In genomic region chr7:114362166-114362565, GRCm38 (mm10) we compare ENCODE assay signal across 14 mouse cellular contexts.
"Had no signal": no experiment of that assay in that cellular context is flagged by ENCODE, and none has a peak within 500 bp of the region (broad histone marks: within the 10 kb centered on the region; RNA-seq: fewer than 3 reads in every experiment).

No protein-coding gene starts in this region.

- H3K9me3 ChIP-seq: megakaryocyte, embryonic 14.5 days; midbrain, embryonic 13.5 days; midbrain, embryonic 15.5 days; neural tube, embryonic 12.5 days; stomach, embryonic 15.5 days had no signal

- H3K36me3 ChIP-seq: midbrain, embryonic 13.5 days; midbrain, embryonic 15.5 days; neural tube, embryonic 12.5 days; stomach, embryonic 15.5 days had no signal

- ATAC-seq: midbrain, embryonic 13.5 days; midbrain, embryonic 15.5 days had no signal

- H3K9ac ChIP-seq: lung, embryonic 14.5 days; midbrain, embryonic 13.5 days; midbrain, embryonic 15.5 days; neural tube, embryonic 12.5 days; stomach, embryonic 15.5 days had no signal

- H3K4me3 ChIP-seq: megakaryocyte, embryonic 14.5 days; midbrain, embryonic 13.5 days; midbrain, embryonic 15.5 days; neural tube, embryonic 12.5 days; stomach, embryonic 15.5 days had no signal

- H3K27me3 ChIP-seq: megakaryocyte, embryonic 14.5 days; midbrain, embryonic 13.5 days; midbrain, embryonic 15.5 days; neural tube, embryonic 12.5 days; stomach, embryonic 15.5 days had no signal

- DNase-seq: lung, embryonic 14.5 days; lung, postnatal 10 days; right cerebral cortex, postnatal 14 days; thymus, adult 2 months; thymus, postnatal 25 days; thymus, postnatal 4 days had no signal

- H3K4me1 ChIP-seq: midbrain, embryonic 13.5 days; midbrain, embryonic 15.5 days; neural tube, embryonic 12.5 days; stomach, embryonic 15.5 days had no signal

- H3K27ac ChIP-seq: macrophage; midbrain, embryonic 13.5 days; midbrain, embryonic 15.5 days; neural tube, embryonic 12.5 days; stomach, embryonic 15.5 days; stomach, postnatal 0 days had no signal

- H3K4me2 ChIP-seq: lung, embryonic 14.5 days; midbrain, embryonic 11.5 days; midbrain, embryonic 13.5 days; midbrain, embryonic 15.5 days; neural tube, embryonic 12.5 days; stomach, embryonic 15.5 days had no signal
